Mouse (Mus musculus) layer of hippocampus, adult 9-10 months (tissue): ENCODE results near the gene Larp4.

Experiments
- DNase-seq: peaks from one replicate; pipeline ENCODE4 v3.0.0; 2022; ENCODE audit warnings: low spot score

The Larp4 gene

DNA sequence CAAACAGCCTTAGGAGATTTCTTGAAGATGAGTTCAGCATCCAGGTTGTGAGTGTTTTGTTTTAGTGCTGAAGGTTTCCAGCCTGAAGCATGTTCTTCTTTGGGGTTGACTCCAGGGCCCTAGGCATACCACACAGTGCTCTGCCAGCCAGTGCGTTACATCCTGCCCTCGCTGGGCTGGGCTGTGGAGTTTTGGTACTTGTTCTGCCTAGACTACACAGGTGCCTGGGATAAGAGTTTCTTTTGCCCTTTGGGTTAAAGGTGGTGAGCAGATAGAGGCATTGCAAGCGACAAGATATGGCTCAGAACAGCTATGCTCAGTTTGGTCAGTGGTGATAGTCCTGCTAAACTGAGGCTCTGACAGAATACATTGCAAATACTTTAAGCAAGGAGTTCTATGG, 88.3 kb downstream of the Larp4 start:
- no peak for DNase-seq

- DNase-seq: no peak
Observed at GRCm38 (mm10) chr15:100058912-100059311, 89.0 kb downstream of the Larp4 start.

DNA sequence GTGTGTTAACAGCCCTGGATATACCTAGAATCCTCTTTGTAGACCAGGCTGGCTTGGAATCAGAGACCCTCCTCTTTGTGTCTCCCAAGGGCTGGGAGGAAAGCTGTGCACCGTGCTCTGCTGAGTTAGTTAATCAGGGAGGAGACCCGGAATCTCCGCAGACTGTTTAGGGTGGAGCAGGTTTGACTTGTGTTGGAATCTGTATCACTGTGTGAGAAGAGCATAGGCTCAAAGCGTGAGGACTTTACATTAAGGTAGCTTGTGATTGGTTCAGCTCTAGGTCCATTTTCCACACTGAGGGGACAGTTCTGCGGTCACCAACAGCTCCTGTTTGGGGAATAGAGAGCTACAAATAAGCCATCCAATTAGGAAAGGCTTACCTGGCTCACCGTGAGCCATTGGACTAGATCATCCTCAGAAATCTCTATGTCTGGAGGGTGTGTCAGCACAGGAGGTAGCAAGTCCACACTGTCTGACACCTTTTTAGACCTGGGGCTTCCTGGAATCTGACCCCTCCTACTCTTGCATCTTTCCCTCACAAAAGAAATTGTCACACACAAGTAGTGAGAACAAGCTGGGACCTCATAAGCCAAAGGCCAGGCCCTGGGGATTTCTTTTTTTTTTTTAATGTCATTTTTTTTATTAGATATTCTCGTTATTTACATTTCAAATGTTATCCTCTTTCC, 89.9 kb downstream of the Larp4 start:
- no peak for DNase-seq

- DNase-seq: no peak
Observed at GRCm38 (mm10) chr15:100060513-100061140, 90.8 kb downstream of the Larp4 start.

- no peak for DNase-seq
Observed at GRCm38 (mm10) chr15:100061377-100061776, 91.5 kb downstream of the Larp4 start.

DNA sequence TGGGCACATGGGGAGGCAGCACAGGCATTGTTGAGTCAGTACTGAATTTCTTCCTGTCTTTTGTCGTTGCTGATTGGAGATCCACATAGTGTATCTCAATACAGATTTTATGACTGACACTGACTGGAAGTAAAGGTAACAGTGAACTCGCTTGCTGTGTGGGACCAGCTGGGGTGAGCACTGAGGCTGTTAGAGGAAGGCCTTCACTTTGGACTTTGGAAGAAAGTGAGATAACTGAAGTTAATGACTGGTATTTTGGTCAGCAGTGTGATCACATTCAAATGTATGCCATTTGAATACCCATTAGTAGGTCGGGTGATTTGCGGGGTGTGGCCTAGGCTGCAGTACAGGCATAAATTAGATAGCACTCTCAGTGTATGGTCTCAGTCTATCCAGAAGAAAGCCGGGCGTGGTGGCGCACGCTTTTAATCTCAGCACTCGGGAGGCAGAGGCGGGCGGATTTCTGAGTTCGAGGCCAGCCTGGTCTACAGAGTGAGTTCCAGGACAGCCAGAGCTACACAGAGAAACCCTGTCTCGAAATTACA, 93.4 kb downstream of the Larp4 start:
- no peak for DNase-seq
